Mouse (Mus musculus): ENCODE results near the gene Pdcd1lg2. TPM values are rescaled to one million over a fixed set of nuclear protein-coding genes. Genes with fewer than 3 reads are reported as not detected.

Pdcd1lg2 gene
- polyA plus RNA-seq (2012; rRNA removed): not detected in 2 replicates

GRCm38 (mm10) chr19:29410619-29411018 is at the start of gene Pdcd1lg2:
Gene Pdcd1lg2, plus strand, starts transcription at chr19:29410919.

GRCm38 (mm10) chr19:29366969-29367622 is 43.6 kb upstream of the Pdcd1lg2 start, which contains the start of the genes Plgrkt and Cd274:
Gene Plgrkt, minus strand, starts transcription at chr19:29367390.
Gene Cd274, plus strand, starts transcription at chr19:29367455.

Other genes with a start within 250 kb of the Pdcd1lg2 start
- 1.7 and 1.9 TPM in 2 replicates for gene Jak2, start 159.1 kb upstream of the Pdcd1lg2 start, polyA plus RNA-seq (2012; rRNA removed)
- gene Insl6, start 85.6 kb upstream of the Pdcd1lg2 start, polyA plus RNA-seq (2012; rRNA removed): 0.15 TPM in 1 of 2 replicates, not detected in the other
- gene Rln1, start 76.2 kb upstream of the Pdcd1lg2 start, polyA plus RNA-seq (2012; rRNA removed): not detected in 2 replicates
- gene Plgrkt, start 43.5 kb upstream of the Pdcd1lg2 start, polyA plus RNA-seq (2012; rRNA removed): 6.8 and 12.4 TPM in 2 replicates
- 0.16 and 0.41 TPM in 2 replicates for gene Cd274, start 43.5 kb upstream of the Pdcd1lg2 start, polyA plus RNA-seq (2012; rRNA removed)
- 1.9 and 2.3 TPM in 2 replicates for gene Ric1, start 111.4 kb downstream of the Pdcd1lg2 start, polyA plus RNA-seq (2012; rRNA removed)
- 12.2 and 14.4 TPM in 2 replicates for gene Ermp1, start 237.5 kb downstream of the Pdcd1lg2 start, polyA plus RNA-seq (2012; rRNA removed)

Measured in stomach, adult 2 months (tissue).